Mouse (Mus musculus) CD4-positive, CD25-positive, alpha-beta regulatory T cell, adult 2 months (primary cell): ENCODE measurements around the gene 4930556J24Rik.
"Not testable (repeated sequence)": the region's sequence is repeated elsewhere in the genome, so short reads cannot be mapped to it uniquely, and the experiment has no call there.

Source experiments
- DNase-seq: peaks from one replicate; pipeline ENCODE4 v3.0.0-alpha.2; 2012; ENCODE audit warnings: low read depth, low spot score

Gene 4930556J24Rik

GRCm38 (mm10) chr11:3921281-3921850 is 55.2 kb downstream of the 4930556J24Rik start:
- DNase-seq: peak; percentile 78

DNA sequence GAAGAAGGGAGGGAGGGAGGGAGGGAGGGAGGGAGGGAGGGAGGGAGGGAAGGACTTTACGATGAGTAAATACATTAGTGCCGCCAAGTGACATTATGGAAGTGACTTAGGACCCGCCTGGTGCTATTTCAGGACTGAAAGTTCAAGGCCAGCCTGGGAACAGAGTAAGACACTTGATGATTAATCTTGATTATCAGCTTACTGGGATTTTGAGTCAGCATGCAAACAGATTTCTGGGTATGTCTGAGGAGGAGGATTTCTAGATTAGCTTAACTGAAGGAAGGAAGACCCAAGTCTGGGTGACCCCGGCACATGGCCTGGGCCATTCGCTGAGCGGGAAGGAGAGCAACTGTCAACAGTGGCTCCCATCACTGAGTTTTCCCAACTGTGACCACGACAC is 56.1 kb downstream of the 4930556J24Rik start:
- DNase-seq: no peak

- peak; percentile 64 for DNase-seq
Observed at GRCm38 (mm10) chr11:3918738-3919137, 57.8 kb downstream of the 4930556J24Rik start.

DNA sequence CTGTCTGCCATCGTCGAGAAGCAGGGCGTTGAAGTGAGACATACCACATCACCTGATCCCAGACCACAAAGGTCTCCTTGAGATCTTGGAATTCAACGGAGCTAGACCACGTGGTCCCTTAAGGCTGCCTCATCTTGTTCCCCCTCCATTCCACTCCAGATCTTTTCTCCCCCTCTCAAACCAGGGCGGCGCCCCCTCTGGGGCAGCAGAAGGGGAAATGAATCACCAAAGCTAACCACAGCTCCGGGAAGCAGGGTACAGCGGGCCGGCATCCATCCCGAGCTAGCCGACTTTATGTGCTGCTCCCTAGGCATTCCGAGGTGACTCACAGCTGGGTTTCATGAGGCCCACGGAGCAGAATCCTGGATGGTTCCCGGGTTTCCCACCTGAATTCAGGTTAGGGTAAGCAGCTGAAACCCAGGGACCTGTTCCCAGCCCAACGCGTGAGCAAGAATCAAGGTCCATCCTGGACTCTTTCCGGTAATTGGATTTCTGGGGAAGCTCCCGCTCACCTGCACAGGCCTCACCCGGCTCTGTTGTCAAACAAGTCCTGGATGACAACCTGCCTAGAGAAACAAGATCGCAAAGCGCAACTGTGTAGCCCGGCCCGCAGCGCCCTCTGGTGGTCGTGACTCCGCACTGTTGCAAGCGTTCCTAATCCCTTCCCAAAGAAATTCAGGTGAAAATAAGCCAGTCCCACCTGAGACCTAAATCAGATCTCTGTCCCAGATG is 62.3 kb downstream of the 4930556J24Rik start, which contains the start of gene Slc35e4:
TSS of gene Slc35e4 (minus strand) at position 556 of the 732 bp plus-strand sequence.
- peak; percentile 88 for DNase-seq

- DNase-seq: peak; percentile 88
Observed at GRCm38 (mm10) chr11:3913316-3914108, 63.1 kb downstream of the 4930556J24Rik start.

DNA sequence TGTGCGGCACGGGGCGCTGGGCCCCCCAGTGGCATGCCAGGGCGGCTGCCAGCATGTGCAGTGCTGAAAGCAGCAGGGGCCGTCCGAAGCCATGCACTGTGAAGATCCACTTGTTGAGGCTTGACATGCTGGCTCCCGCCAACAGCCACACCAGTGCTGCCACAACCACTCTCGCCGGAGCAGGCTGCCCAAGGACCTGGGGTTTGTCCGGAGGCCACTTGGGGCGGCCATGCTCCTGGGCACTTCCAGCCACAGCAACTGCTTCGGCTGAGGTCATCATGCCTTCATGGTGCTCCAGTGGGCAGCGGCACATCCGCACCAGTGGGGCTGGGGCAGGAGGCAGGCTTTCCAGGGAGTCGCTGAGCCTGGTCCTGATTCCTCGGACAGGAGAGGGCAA is 63.7 kb downstream of the 4930556J24Rik start:
- DNase-seq: peak; percentile 30

DNA sequence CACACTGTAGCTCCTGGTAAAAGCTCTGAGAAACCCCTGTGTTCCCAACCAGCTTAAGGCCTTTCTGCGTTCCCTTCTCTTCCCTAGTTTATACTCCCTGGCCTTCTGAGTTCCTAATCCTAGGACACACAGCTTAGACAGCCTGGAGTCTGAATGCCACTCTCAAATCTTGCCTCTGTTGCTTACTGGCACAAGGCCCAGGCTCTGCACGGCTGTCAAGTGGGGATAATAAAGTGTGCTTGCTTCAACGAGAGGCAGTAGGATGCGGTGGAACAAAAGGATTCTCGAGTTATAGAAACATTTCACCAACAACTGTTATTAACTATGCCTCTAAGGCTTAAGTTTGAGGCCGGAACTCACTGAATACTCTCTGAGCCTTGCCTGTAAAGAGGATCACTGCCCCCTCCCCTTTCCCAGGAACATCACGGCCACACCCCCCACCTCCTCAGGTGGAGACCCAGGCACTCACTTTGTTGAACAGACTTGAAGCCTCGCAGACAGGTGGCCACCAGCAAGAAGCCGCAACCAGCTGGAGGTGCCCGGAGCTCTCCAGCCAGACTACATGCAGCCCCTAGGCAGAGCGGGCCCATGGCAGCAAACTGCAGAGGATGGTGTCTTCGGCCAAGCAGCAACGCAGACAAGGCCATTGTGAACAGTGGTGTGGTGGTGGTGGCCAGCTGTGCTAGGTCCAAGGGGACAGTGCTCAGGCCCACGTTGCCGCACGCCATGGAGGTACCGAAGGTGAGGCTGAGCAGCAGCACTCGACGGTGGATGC is 64.3 kb downstream of the 4930556J24Rik start:
- peak; percentile 7 for DNase-seq

DNA sequence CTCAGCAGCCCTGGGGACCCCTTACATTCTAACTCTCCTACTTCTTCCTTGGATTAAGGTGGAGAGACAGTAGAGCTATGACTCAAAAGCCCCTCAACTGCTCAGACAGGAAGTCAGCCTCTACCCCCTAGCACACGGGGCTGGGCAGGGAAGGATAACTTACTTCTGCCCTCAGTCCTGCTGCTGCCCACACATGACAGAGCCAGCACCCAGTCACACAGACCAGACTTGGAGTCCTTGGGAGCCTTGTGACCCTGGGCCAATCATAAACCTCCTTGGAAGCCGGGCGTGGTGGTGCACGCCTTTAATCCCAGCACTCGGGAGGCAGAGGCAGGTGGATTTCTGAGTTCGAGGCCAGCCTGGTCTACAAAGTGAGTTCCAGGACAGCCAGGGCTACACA is 65.1 kb downstream of the 4930556J24Rik start:
- DNase-seq: not testable (repeated sequence)

DNA sequence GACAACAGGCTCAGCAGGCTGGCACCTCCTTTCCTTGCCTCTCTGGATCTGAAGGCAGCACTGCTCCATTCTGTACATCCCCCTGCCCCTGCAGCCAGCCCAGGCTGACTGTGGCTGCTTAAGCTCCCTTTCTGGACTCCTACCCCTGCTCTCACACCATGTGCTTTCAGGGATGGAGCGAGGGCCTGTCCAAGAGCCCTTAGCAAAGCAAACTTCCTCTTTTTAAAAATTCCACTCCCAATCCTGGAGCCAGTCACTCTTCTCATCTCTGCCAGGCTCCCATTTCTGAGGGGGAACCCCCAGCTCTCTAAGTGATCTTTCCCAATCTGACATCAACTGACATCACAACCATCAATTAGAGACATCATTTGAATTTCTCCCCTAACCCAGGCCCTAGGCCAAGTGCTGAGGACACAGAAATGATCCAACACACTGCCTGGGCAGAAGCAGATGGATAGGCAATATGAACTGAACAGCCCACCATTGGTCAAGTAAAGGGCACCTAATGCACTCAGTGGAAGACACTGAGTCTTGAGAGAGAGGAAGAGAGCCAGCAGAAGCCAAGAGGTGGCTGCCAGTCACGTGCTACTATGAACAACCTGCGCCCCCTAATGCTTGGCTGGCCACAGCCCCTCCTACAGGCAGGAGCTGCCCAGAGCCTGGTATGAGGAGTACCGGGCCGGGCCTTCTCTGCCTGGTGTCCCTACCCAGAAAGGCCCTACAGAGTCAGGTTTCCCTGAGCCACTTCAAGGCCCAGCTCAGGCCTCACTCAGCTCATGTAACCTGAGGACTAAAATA is 65.9 kb downstream of the 4930556J24Rik start:
- no peak for DNase-seq

DNA sequence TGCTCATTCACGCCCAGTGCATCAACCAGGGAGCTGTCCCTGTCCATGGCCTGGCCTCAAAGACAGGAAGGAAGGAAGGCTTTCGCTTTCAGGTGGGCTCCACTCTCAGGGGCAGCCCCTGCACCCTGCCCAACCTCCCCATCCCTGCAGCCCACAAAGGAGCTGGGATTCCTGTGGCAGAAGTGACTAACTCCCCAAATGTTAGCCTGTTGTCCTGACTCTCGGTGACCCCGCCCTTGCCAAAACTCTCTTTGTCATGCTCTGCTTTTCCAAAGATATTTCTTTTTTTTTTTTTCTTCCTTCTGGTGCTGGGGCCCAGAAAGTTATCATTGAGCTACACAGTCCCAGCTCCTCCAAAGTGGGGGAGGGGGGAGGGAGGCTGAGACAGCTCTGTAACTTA is 67.3 kb downstream of the 4930556J24Rik start:
- no peak for DNase-seq

DNA sequence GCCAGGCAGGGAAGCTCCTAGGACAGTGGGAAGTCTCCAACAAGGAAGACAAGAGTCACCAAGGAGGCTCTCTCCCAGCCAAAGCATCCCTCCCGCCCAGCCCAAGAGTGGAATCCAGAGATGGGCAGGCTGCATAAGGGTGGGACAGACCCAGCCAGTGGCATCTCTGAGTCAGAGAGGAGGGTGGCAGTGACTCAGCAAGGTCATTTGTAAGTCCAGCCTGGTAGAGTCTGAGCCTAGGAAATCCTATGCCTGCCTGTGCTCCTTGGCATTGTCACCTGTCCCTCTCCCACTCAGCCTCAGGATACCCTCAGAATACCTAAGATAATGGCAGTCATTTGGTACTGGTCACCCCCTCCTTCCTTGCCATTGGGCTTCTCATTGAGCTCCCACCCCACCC is 71.1 kb downstream of the 4930556J24Rik start:
- DNase-seq: no peak

DNA sequence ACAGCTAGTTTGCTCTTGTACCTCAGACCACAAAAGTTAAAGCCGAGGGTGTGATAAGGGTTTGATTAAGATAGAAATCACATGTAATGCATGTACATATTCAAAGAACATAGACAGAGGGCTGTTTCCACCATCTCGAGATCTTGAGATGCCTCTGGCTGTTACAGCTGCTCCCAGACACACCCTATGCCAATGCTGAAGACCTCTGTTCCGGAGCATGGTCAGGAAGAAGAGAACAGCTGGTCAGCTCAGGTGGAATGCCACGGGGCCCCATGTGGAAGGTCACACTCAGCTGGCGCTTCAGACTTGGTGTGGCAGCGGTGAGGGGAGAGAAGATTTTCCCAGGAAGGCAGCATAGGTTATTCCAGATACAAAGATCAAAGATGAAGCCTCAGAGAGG is 71.9 kb downstream of the 4930556J24Rik start:
- no peak for DNase-seq

DNA sequence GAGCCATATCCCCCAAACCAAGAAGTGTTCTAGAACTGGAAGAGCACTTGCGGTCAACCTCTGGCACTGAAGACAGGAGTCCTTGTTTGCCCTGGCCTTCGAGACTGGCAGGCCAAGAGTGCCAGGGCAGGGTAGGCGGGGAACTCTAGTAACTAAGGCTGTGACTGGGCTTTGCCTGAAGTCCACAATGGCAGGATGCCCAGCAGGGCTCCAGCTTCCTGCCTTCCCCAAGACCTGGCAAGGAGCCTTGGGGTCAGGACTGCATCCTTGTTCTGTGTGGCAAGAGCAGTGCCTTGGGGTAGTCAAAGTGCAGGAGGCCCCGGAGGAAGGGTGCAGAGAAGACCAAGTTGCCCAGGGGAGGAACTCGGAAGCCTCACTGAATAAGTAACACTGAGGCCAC is 73.5 kb downstream of the 4930556J24Rik start:
- DNase-seq: no peak

GRCm38 (mm10) chr11:3902516-3902915 is 74.1 kb downstream of the 4930556J24Rik start:
- peak; percentile 25 for DNase-seq

DNA sequence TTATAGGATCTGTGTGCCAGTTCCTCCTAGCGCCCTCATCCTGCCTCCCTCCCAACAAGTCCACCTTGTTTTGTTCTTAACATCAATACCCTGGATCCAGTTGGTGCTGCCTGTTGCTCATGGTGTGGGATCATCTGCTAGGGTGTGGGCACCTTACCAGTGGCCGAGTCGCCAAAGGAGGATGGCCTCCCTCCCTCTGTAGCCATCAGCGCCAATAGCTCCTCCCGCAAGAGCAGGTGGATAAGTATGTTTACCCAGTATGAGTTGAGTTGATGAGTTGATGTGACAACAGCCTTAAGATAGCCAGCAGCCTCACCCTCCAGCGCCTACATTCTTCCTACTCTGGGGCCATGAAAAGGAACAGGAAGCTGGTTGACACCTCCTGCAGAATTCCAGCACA is 76.3 kb downstream of the 4930556J24Rik start:
- no peak for DNase-seq

DNA sequence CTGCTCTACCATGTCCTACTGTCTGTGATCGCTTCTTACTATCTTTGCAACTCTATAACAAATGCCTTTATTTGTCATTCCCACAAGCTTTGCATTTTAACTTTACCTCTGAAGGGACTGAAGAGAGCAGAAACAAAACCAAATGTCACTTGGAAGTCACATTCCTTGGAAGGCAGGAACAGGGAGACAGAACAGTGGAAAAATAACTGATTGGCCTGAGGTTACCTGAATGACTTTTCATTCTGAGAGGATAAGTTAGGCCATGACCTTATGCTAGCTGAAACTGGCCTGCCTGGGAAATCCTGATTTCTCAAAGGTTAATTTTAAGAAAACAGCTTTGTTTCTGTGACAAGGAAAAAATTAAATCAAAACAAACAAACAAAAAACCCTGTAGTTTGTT is 80.6 kb downstream of the 4930556J24Rik start:
- no peak for DNase-seq

GRCm38 (mm10) chr11:3895458-3895857 is 81.1 kb downstream of the 4930556J24Rik start:
- DNase-seq: peak; percentile 36

DNA sequence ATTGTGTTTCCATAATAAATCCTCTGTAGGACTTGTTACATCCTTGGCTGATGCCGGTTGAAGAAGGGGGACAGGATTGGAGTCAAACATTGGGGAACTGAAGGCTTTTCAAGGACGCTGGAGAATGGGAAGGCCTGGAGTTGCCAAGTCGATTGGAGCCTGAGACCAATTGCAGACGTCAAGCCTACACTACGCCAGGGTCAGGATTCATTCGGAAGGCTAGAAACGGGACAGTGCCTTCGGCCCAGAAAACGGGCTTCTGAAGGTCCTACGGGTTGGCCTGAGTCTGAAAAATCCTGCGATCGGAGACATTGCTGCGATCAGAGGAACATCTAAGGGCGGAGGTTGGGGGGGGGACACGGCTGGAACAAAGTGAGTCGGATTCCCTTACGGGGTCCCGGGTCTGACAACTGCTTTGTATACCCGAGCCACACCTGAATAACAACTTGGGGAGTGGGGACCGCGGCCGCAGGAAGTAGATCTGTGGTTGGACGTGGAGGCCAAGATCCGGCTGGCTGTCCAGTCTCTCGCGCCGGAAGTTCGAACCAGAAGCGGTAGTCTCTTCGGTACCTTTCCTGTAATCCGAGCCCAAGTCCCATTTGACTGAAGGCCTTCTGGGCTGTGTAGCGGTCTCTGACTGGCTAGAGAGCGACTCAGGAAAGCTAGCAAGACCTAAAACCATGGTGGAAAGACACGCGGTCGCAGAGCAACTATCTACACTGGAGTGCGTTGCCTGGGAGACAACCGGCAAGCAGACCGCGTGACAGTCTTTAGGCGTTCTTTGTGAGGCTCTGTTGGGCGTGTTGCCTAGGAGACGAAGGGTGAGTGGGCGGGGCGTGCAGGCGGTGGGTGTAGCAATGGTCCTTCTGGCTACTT is 81.9 kb downstream of the 4930556J24Rik start, which contains the start of the genes 4921536K21Rik and Dusp18:
TSS of gene 4921536K21Rik (minus strand) at position 693 of the 876 bp plus-strand sequence.
TSS of gene Dusp18 (plus strand) at position 835 of the 876 bp plus-strand sequence.
- DNase-seq: peak; percentile 93

- no peak for DNase-seq
Observed at GRCm38 (mm10) chr11:3893970-3894369, 82.6 kb downstream of the 4930556J24Rik start.
